Mouse (Mus musculus): Measurements from ENCODE around the gene Mrpl53. TPM values are rescaled to one million over a fixed set of nuclear protein-coding genes. Genes with fewer than 3 reads are reported as not detected.

The Mrpl53 gene
- total and polyA plus RNA-seq, 3 experiments, result 17.5 to 51.2 (median 28.5) TPM

GRCm38 (mm10) chr6:83078324-83078858, 30.4 kb upstream of the Mrpl53 start:
- DNase-seq (ENCODE audit: low spot score), result peak; percentile 99

GRCm38 (mm10) chr6:83080210-83080609, 28.6 kb upstream of the Mrpl53 start:
- Histone ChIP-seq H3K36me3 (replicated peaks) (peaks cover 44% of the 10 kb centered on the region), H3K4me3 (ENCODE audit: low read depth, low read length) (no peak overlapping the region), H3K9me3 (replicated peaks) (no peaks in the 10 kb centered on the region), H3K27me3 (ENCODE audit: insufficient read depth, low read length) (peaks cover 8% of the 10 kb centered on the region), H3K4me1 (ENCODE audit: insufficient read depth, low read depth, low read length) (peaks cover 29% of the 10 kb centered on the region)
- DNase-seq (ENCODE audit: low spot score) (no peak), ATAC-seq (ENCODE audit: extremely low read depth, insufficient number of reproducible peaks, low FRiP score, poor library complexity, severe bottlenecking) (no peak)
- TF ChIP-seq TAL1 (conservative IDR thresholded peaks at IDR 0.05; ENCODE audit: low read depth, low read length) (no peak), POLR2AphosphoS5 (IDR thresholded peaks at IDR 0.05; ENCODE audit: insufficient replicate concordance, low read depth, low read length) (no peak), CTCF (IDR thresholded peaks at IDR 0.05; ENCODE audit: low read depth, low read length) (no peak), GATA2 (IDR thresholded peaks at IDR 0.05; ENCODE audit: borderline replicate concordance, low read depth, low read length) (no peak), GATA1 (IDR thresholded peaks at IDR 0.05; ENCODE audit: borderline replicate concordance, low read length) (no peak)

More at GRCm38 (mm10) chr6:83078324-83078858, 30.4 kb upstream of the Mrpl53 start:
- H3K27me3 ChIP-seq (ENCODE audit: insufficient read depth, low read length), result peaks cover 3% of the 10 kb centered on the region
- TF ChIP-seq GATA2 (IDR thresholded peaks at IDR 0.05; ENCODE audit: borderline replicate concordance, low read depth, low read length) (no peak), TAL1 (conservative IDR thresholded peaks at IDR 0.05; ENCODE audit: low read depth, low read length) (no peak), POLR2AphosphoS5 (IDR thresholded peaks at IDR 0.05; ENCODE audit: insufficient replicate concordance, low read depth, low read length) (no peak), CTCF (IDR thresholded peaks at IDR 0.05; ENCODE audit: low read depth, low read length) (no peak), GATA1 (IDR thresholded peaks at IDR 0.05; ENCODE audit: borderline replicate concordance, low read length) (no peak)
- peaks cover 42% of the 10 kb centered on the region for H3K36me3 ChIP-seq (replicated peaks)
- peak overlapping the region; percentile 91 for H3K4me3 ChIP-seq (ENCODE audit: low read depth, low read length)
- ATAC-seq (ENCODE audit: extremely low read depth, insufficient number of reproducible peaks, low FRiP score, poor library complexity, severe bottlenecking), result peak; percentile 50; the same call in 1 of the 2 replicates
- H3K4me1 ChIP-seq (ENCODE audit: insufficient read depth, low read depth, low read length), result peaks cover 26% of the 10 kb centered on the region
- H3K9me3 ChIP-seq (replicated peaks), result no peaks in the 10 kb centered on the region

- H3K4me3 ChIP-seq (ENCODE audit: low read depth, low read length), result no peak overlapping the region
- H3K4me1 ChIP-seq (ENCODE audit: insufficient read depth, low read depth, low read length), result peaks cover 23% of the 10 kb centered on the region
- H3K9me3 ChIP-seq (replicated peaks), result no peaks in the 10 kb centered on the region
- H3K36me3 ChIP-seq (replicated peaks), result peaks cover 44% of the 10 kb centered on the region
- ATAC-seq (ENCODE audit: extremely low read depth, insufficient number of reproducible peaks, low FRiP score, poor library complexity, severe bottlenecking) (no peak), DNase-seq (ENCODE audit: low spot score) (no peak)
- H3K27me3 ChIP-seq (ENCODE audit: insufficient read depth, low read length), result peaks cover 36% of the 10 kb centered on the region
- TF ChIP-seq CTCF (IDR thresholded peaks at IDR 0.05; ENCODE audit: low read depth, low read length), result no peak
- TF ChIP-seq TAL1 (conservative IDR thresholded peaks at IDR 0.05; ENCODE audit: low read depth, low read length), result no peak
- TF ChIP-seq GATA1 (IDR thresholded peaks at IDR 0.05; ENCODE audit: borderline replicate concordance, low read length), result no peak
- no peak for TF ChIP-seq POLR2AphosphoS5 (IDR thresholded peaks at IDR 0.05; ENCODE audit: insufficient replicate concordance, low read depth, low read length)
- TF ChIP-seq GATA2 (IDR thresholded peaks at IDR 0.05; ENCODE audit: borderline replicate concordance, low read depth, low read length), result no peak
Measured at GRCm38 (mm10) chr6:83083497-83083896, 25.3 kb upstream of the Mrpl53 start.

- Histone ChIP-seq H3K27me3 (ENCODE audit: insufficient read depth, low read length) (peaks cover 43% of the 10 kb centered on the region), H3K9me3 (replicated peaks) (no peaks in the 10 kb centered on the region), H3K4me1 (ENCODE audit: insufficient read depth, low read depth, low read length) (peaks cover 14% of the 10 kb centered on the region), H3K4me3 (ENCODE audit: low read depth, low read length) (no peak overlapping the region), H3K36me3 (replicated peaks) (peaks cover 38% of the 10 kb centered on the region)
- DNase-seq (ENCODE audit: low spot score) (no peak), ATAC-seq (ENCODE audit: extremely low read depth, insufficient number of reproducible peaks, low FRiP score, poor library complexity, severe bottlenecking) (no peak)
- TF ChIP-seq GATA2 (IDR thresholded peaks at IDR 0.05; ENCODE audit: borderline replicate concordance, low read depth, low read length) (no peak), POLR2AphosphoS5 (IDR thresholded peaks at IDR 0.05; ENCODE audit: insufficient replicate concordance, low read depth, low read length) (no peak), CTCF (IDR thresholded peaks at IDR 0.05; ENCODE audit: low read depth, low read length) (no peak), TAL1 (conservative IDR thresholded peaks at IDR 0.05; ENCODE audit: low read depth, low read length) (no peak), GATA1 (IDR thresholded peaks at IDR 0.05; ENCODE audit: borderline replicate concordance, low read length) (no peak)
Measured at GRCm38 (mm10) chr6:83084477-83084876, 24.4 kb upstream of the Mrpl53 start.

GRCm38 (mm10) chr6:83086121-83087035, 22.5 kb upstream of the Mrpl53 start, which contains the start of gene Lbx2:
Gene Lbx2 (plus strand): TSS chr6:83086367.
- DNase-seq (ENCODE audit: low spot score), result no peak
- Histone ChIP-seq H3K27me3 (ENCODE audit: insufficient read depth, low read length) (peaks cover 57% of the 10 kb centered on the region), H3K36me3 (replicated peaks) (peaks cover 19% of the 10 kb centered on the region), H3K4me3 (ENCODE audit: low read depth, low read length) (no peak within 1 kb of the TSS), H3K4me1 (ENCODE audit: insufficient read depth, low read depth, low read length) (peaks cover 5% of the 10 kb centered on the region; the same call in 1 of the 2 replicates), H3K9me3 (replicated peaks) (no peaks in the 10 kb centered on the region)
- TF ChIP-seq POLR2AphosphoS5 (IDR thresholded peaks at IDR 0.05; ENCODE audit: insufficient replicate concordance, low read depth, low read length), result no peak
- no peak for TF ChIP-seq GATA2 (IDR thresholded peaks at IDR 0.05; ENCODE audit: borderline replicate concordance, low read depth, low read length)
- TF ChIP-seq GATA1 (IDR thresholded peaks at IDR 0.05; ENCODE audit: borderline replicate concordance, low read length), result no peak
- no peak for TF ChIP-seq TAL1 (conservative IDR thresholded peaks at IDR 0.05; ENCODE audit: low read depth, low read length)
- no peak for TF ChIP-seq CTCF (IDR thresholded peaks at IDR 0.05; ENCODE audit: low read depth, low read length)
- no peak for ATAC-seq (ENCODE audit: extremely low read depth, insufficient number of reproducible peaks, low FRiP score, poor library complexity, severe bottlenecking)
